Mouse (Mus musculus) hindbrain, embryonic 16.5 days (tissue): ENCODE measurements at regions not wholly inside any gene's neighbourhood (a gene's known extent, or its start where the extent isn't known, plus 50 kb on each side); places are given as distances from the start of the nearest gene placed in this dataset.

Experiments
- ATAC-seq: fragments of 200-750 bp; cut with Nextera tagmentation; 2 replicates; pipeline ENCODE4 v1.8.0; 2017; ENCODE audit warnings: moderate TSS enrichment, moderate library complexity
- H3K27ac ChIP-seq: fragments of 300-500 bp; sonication (generic); 2 replicates; pipeline ENCODE4 v1.5.1; 2014; ENCODE audit warnings: low read depth, mild to moderate bottlenecking, control low read depth, low read length, moderate library complexity
- H3K27me3 ChIP-seq: fragments of 300-500 bp; sonication (generic); replicated peaks from 2 replicates; pipeline ENCODE4 v1.6.1; 2014; ENCODE audit warnings: low read length; ENCODE audit not compliant: control insufficient read depth, insufficient read depth
- H3K36me3 ChIP-seq: fragments of 300-500 bp; sonication (generic); 2 replicates; pipeline ENCODE4 v1.6.1; 2014; ENCODE audit warnings: mild to moderate bottlenecking, low read length, moderate library complexity, mixed read lengths; ENCODE audit not compliant: control insufficient read depth, insufficient read depth
- H3K4me1 ChIP-seq: fragments of 300-500 bp; sonication (generic); 2 replicates; pipeline ENCODE4 v1.6.1; 2014; ENCODE audit warnings: low read depth, low read length; ENCODE audit not compliant: control insufficient read depth, insufficient read depth
- H3K4me2 ChIP-seq: fragments of 300-500 bp; sonication (generic); 2 replicates; pipeline ENCODE4 v1.6.1; 2014; ENCODE audit warnings: mild to moderate bottlenecking, low read length, control low read depth, moderate library complexity
- H3K4me3 ChIP-seq: fragments of 300-500 bp; sonication (generic); 2 replicates; pipeline ENCODE4 v1.5.1; 2014; ENCODE audit warnings: mild to moderate bottlenecking, low read length, control low read depth, moderate library complexity
- H3K9ac ChIP-seq: fragments of 300-500 bp; sonication (generic); 2 replicates; pipeline ENCODE4 v1.6.1; 2014; ENCODE audit warnings: low read depth, mild to moderate bottlenecking, control low read depth, low read length, moderate library complexity
- H3K9me3 ChIP-seq: fragments of 300-500 bp; sonication (generic); 2 replicates; pipeline ENCODE4 v1.6.1; 2014; ENCODE audit warnings: mild to moderate bottlenecking, low read length, moderate library complexity; ENCODE audit not compliant: control insufficient read depth
- WGBS: fragments of 180-500 bp; shearing (Covaris S2); extraction: QIAGEN DNeasy Blood & Tissue Kit; methylation state at CpG from one replicate; pipeline ENCODE4 v1.1.7; 2014; 5-methylcytosine and 5-hydroxymethylcytosine counted together

DNA sequence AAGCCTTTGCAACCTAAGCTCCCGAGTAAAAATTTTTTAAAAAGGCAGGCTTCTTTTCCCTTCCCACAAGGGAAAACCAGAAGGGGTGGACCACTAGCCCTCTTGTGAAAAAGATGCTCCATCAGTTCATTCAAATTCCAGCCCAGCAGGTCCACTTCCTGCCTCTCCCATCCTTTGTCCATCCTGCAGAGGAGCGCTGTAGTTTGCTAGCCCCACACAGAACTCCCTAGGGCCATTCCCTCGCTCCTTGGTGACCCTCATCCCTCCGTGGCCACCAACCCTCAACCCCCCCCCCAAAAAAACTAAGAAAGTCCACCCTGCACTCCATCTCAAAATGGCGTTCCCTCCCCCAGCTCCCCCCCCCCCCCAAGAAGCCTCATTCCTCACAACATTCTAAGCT, 136.5 kb downstream of the Ly86 start:
- Histone ChIP-seq H3K4me3 (no peak overlapping the region), H3K36me3 (no peaks in the 10 kb centered on the region), H3K9ac (no peak overlapping the region), H3K9me3 (no peaks in the 10 kb centered on the region), H3K4me2 (no peak overlapping the region), H3K27ac (no peak overlapping the region), H3K27me3 (no peaks in the 10 kb centered on the region), H3K4me1 (peaks cover 19% of the 10 kb centered on the region)
- WGBS = 58% methylated on average over 5 of the region's 5 CpGs
- ATAC-seq = no peak

DNA sequence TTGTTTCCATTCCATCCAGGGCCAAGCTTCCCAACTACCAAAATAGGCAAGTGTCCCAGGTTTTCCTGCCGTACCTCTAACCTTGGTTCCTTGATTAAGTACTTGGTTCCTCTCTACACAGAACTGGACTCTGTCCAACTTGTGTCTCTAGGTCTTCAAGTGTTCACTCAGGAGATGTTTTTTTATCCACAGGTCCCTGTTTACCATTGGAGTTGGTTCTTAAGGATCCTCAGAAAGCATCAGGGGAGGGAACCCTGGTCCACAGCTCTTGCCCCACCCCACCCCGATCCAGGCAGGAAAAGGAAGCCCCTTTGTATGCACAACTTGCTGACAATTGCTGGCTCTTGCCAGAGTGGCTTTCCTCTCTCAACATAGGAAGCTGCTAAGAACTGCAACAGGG, 137.0 kb downstream of the Ly86 start:
- H3K4me3 ChIP-seq = no peak overlapping the region
- no peak overlapping the region for H3K4me2 ChIP-seq
- peak overlapping the region; percentile 71 for H3K27ac ChIP-seq
- no peak overlapping the region for H3K9ac ChIP-seq
- no peaks in the 10 kb centered on the region for H3K9me3 ChIP-seq
- peaks cover 19% of the 10 kb centered on the region for H3K4me1 ChIP-seq
- H3K27me3 ChIP-seq = no peaks in the 10 kb centered on the region
- 61% methylated on average over 2 of the region's 2 CpGs for WGBS
- no peak for ATAC-seq
- H3K36me3 ChIP-seq = no peaks in the 10 kb centered on the region

DNA sequence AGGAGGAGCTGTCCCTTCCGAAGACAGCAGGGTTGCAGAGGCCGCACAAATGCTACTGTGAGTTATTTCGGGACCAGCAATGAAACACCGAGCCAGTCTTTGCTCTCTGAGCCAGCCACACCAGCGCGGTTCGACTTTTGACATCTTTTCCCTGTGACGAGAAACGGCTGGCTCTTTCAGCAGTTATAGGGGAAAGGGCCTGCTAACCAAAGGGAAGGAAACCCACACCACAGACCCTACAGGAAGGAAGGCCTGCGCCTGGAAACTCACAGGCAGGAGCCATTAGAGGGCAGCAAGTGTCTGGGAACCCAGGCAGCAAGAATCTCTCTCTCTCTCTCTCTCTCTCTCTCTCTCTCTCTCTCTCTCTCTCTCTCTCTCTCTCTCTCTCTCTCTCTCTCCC, 137.6 kb downstream of the Ly86 start:
- 19% methylated on average over 10 of the region's 10 CpGs for WGBS
- H3K4me3 ChIP-seq = no peak overlapping the region

DNA sequence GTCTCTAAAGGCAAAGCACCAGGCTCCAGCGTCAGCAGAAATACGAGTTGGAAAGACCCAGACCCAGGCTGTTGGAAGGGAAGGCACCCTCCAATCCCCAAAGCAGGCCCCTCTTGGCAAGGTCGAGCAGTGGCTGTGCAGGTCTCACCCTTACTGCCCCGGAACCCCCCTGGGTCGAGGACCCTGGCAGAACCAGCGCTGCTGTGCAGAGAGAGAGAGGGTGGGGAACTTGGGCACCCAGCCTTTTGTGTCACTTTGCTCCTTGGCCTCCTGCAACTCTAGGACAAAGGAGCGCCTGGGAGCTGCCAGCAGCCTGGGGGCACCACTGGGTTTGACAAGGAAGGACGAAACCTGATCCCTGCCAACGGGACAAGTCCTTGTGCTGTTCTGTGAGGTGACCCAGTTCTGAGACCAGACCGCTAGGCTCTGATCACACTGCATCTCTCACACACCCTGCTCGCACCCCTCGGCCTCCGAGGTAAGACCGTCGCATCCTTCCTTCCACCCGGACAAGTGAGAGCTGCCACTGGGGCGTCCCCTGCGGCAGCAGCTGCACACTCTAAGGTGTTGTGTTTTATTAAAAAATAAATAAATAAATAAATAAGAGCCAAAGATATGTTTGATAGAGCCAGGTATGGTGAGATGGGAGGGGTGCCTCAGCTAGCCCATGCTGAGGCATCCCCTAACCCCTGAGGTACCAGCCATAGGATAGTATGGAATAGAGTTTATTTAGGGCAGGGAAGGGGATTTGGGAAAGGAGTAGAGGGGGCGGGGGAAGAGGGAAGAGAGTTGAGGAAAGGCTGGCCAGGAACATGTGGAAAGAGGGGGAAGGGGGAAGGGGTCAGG, 138.2 kb downstream of the Ly86 start:
- Histone ChIP-seq H3K4me3 (no peak overlapping the region), H3K4me1 (peaks cover 11% of the 10 kb centered on the region), H3K9me3 (no peaks in the 10 kb centered on the region), H3K4me2 (peak overlapping the region; percentile 48), H3K36me3 (no peaks in the 10 kb centered on the region), H3K27me3 (no peaks in the 10 kb centered on the region), H3K9ac (peak overlapping the region; percentile 47), H3K27ac (peak overlapping the region; percentile 69)
- 19% methylated on average over 19 of the region's 19 CpGs for WGBS
- ATAC-seq = peak; percentile 80

More for the DNA sequence above, 137.6 kb downstream of the Ly86 start:
- Histone ChIP-seq H3K27me3 (no peaks in the 10 kb centered on the region), H3K27ac (peak overlapping the region; percentile 71), H3K4me1 (peaks cover 17% of the 10 kb centered on the region), H3K9ac (0 out of 2 replicates have a peak overlapping the region, but pooled peaks have one; percentile 41), H3K9me3 (no peaks in the 10 kb centered on the region), H3K36me3 (no peaks in the 10 kb centered on the region), H3K4me2 (peak overlapping the region; percentile 48)
- ATAC-seq = peak; percentile 80

DNA sequence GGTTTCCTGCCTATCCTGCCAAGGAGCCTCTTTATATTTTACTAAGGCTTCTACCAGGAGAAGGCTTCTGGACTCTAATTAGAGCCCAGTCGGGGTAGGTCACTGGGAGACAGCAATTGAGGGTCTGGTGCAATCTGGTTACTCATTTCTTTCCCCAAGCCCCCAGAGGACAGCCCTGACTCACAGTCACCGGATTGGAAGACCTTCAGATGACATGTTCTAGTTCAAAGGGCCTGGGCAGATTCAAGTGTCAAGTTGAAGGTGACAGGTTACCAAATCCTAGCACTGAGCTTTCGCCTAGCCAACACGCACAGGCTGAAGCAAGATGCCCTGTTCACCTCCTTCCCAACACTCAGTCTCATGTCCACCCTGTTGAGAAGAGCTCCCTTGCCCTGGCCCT, 139.6 kb downstream of the Ly86 start:
- Histone ChIP-seq H3K27ac (no peak overlapping the region), H3K9ac (no peak overlapping the region), H3K27me3 (no peaks in the 10 kb centered on the region), H3K4me1 (peaks cover 11% of the 10 kb centered on the region), H3K4me3 (no peak overlapping the region), H3K36me3 (no peaks in the 10 kb centered on the region), H3K4me2 (no peak overlapping the region), H3K9me3 (no peaks in the 10 kb centered on the region)
- WGBS = 88% methylated on average over 4 of the region's 4 CpGs
- no peak for ATAC-seq

DNA sequence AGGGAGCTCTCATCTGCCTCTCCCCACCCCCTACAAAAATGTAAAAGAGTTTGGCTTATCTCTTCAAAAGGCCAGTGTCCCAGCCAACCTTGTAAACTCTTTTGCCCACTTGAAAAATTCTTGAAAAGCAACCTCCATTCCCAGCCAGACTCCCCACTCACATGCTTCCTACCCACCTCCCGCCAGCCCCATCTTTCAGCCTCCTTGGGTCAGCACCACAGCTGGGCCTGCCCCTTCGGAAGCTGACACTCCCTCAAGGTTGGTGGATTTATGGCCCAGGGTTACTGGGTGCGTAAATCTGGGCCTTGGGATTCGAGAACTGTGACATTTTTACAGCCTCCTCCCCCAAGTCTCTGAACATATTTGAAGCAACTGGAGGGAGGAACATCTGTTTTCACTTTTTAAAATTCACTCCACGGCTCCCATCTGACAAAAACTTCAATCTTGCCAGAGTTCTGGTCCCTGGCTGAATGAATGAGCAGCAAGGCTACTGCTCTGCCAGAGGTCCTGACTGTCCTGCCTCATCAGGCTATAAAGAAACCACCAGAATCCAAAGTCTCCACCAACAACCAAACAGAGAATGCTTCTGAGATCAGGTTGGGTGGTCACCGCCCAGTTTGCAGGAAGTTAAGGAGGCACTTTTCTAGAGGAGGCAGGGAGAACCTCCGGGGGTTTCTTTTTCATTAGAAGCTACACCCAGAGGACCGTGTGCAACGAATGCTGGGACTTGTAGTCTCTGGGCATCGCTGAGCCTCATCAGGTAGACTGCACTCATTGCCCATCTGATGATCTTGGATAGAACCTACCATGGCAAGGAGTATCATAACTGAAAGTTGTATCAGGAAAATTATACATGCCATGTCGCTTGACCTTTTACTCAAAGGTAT, 147.3 kb downstream of the Ly86 start:
- no peak overlapping the region for H3K9ac ChIP-seq
- no peak overlapping the region for H3K4me2 ChIP-seq
- H3K36me3 ChIP-seq = no peaks in the 10 kb centered on the region
- H3K9me3 ChIP-seq = no peaks in the 10 kb centered on the region
- H3K27me3 ChIP-seq = no peaks in the 10 kb centered on the region
- no peak for ATAC-seq
- 65% methylated on average over 11 of the region's 11 CpGs for WGBS
- H3K27ac ChIP-seq = no peak overlapping the region
- no peak overlapping the region for H3K4me3 ChIP-seq
- no peaks in the 10 kb centered on the region for H3K4me1 ChIP-seq

DNA sequence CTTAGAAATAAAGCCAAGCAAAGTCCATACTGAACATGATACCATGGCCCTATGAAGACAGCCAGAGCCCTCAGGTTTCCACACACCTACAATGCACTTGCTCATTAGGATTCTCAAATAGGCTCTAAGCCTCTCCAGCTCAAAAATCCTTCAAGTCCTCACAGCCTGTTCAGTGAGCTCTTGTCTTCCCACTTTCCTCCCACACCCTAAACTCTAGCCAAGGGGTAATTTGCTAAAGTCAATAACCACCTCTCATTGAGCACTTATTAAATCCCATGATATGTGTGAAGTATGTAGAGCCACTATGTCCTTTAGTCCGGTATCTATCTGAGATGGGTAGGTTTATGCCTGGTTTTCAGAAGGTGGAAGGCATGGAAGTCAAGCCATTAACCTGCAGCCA, 148.3 kb downstream of the Ly86 start:
- no peaks in the 10 kb centered on the region for H3K27me3 ChIP-seq
- no peak overlapping the region for H3K27ac ChIP-seq

DNA sequence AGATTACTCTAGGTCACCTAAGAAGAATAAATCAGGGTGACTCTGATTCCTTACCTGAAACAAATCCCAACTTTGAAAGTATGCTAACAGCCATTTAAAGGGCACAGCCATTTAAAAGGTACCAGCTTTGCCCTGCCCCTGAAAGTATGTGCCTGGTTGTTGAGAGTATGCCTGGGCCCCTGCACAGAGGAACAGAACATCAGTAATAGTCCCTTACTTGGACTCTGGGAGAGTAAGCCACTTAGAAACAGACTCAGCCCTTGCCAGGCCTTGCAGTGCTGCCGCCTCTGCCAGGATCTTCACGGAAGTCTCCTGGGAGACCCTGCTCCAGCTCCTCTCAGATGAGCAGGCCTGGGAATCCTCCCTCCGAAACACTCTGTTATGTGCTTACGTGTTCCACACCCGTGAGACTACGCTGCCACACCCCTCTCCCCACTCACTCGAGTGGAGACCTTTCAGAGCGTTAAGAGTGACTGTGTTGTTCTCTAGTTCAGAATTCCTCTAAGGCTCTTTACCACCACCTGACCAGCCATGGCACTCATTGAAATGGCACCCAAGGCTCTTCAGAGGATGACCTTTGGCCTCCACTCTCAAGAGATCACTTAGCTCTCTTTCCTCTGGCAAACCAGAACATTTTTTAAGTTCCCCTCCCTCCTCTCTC, 150.4 kb downstream of the Ly86 start:
- no peak overlapping the region for H3K4me2 ChIP-seq
- no peak overlapping the region for H3K4me3 ChIP-seq
- WGBS = 85% methylated on average over 8 of the region's 8 CpGs
- no peaks in the 10 kb centered on the region for H3K9me3 ChIP-seq
- H3K9ac ChIP-seq = no peak overlapping the region
- H3K4me1 ChIP-seq = no peaks in the 10 kb centered on the region
- no peaks in the 10 kb centered on the region for H3K27me3 ChIP-seq
- ATAC-seq = no peak
- H3K27ac ChIP-seq = no peak overlapping the region
- H3K36me3 ChIP-seq = no peaks in the 10 kb centered on the region

More for the DNA sequence above, 148.3 kb downstream of the Ly86 start:
- Histone ChIP-seq H3K9me3 (no peaks in the 10 kb centered on the region), H3K4me1 (no peaks in the 10 kb centered on the region), H3K4me3 (no peak overlapping the region), H3K36me3 (no peaks in the 10 kb centered on the region), H3K4me2 (no peak overlapping the region), H3K9ac (no peak overlapping the region)
- ATAC-seq = no peak
- WGBS = 97% methylated on average over 1 of the region's 1 CpGs

DNA sequence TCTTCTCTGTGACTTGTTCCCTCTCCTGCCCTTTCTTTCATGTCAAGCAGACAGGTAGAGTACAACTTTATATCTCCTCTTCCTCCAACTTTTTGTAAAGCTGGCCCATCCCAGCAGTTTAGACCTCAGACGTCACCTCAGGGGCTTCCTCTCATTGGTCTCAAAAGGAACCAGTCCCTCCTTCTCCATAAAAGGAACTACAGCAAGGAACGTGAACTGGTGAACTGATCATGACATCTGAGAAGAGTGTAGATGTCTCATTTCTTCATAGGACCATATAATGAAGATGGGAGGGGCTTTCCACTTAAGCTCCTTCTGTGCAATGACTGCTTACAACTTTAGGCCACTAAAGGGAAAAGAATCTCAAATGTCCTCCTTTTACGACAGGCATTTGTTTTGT, 153.0 kb downstream of the Ly86 start:
- H3K4me1 ChIP-seq = no peaks in the 10 kb centered on the region
- H3K4me2 ChIP-seq = no peak overlapping the region
- no peak overlapping the region for H3K9ac ChIP-seq
- H3K4me3 ChIP-seq = no peak overlapping the region
- no peak for ATAC-seq
- no peak overlapping the region for H3K27ac ChIP-seq
- H3K27me3 ChIP-seq = no peaks in the 10 kb centered on the region
- no peaks in the 10 kb centered on the region for H3K36me3 ChIP-seq
- no peaks in the 10 kb centered on the region for H3K9me3 ChIP-seq
- WGBS = 76% methylated on average over 3 of the region's 3 CpGs
